Mouse (Mus musculus): ENCODE measurements around the gene Disc1.

DNA sequence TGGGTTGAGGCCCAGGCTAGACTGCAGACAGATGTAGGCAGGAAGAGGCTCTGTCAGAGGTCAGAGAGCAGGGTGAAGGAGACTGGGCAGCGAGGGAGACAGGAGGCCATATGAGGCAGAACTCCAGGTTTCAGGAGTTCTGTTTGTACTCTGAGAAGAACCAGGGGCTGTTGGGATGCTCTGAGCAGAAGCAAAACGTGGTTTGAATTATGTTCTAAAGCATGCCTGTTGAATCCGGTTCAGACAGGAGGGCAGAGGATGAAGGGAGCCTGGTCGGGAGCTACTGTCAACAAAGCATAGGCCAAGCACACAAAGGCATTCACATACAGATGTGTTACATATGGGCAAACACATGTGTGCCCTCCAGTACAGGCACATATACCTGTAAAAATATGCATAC is 230.9 kb downstream of the Disc1 start:
- TF ChIP-seq CTCF (IDR thresholded peaks at IDR 0.05; ENCODE audit: control insufficient read depth, insufficient read depth, insufficient read length) = no peak
- TF ChIP-seq MAX (IDR thresholded peaks at IDR 0.05) = no peak
- no peak for TF ChIP-seq CEBPB (IDR thresholded peaks at IDR 0.05; ENCODE audit: low read depth)
- no peak for TF ChIP-seq USF1 (IDR thresholded peaks at IDR 0.05; ENCODE audit: low read depth)
